Mouse (Mus musculus): ENCODE results near the gene Hoxc11. TPM values are rescaled to one million over a fixed set of nuclear protein-coding genes. Genes with fewer than 3 reads are reported as not detected.

Gene Hoxc11
- polyA plus RNA-seq, 1 experiment from 2014 or later, result not detected

GRCm38 (mm10) chr15:102996548-102996947, 42.3 kb downstream of the Hoxc11 start:
- peaks cover 7% of the 10 kb centered on the region; the same call in 1 of the 2 replicates for H3K4me1 ChIP-seq (ENCODE audit: control insufficient read depth, insufficient read depth, low read length)
- ATAC-seq (no peak), DNase-seq (ENCODE audit: low spot score) (no peak)
- no peak overlapping the region for H3K4me3 ChIP-seq (ENCODE audit: low read depth, low read length)
- WGBS, result under 1% methylated on average over 9 of the region's 9 CpGs
- no peak overlapping the region for H3K9ac ChIP-seq (ENCODE audit: low read length)
- H3K9me3 ChIP-seq (replicated peaks; ENCODE audit: control insufficient read depth, low read length), result no peaks in the 10 kb centered on the region
- peaks cover 95% of the 10 kb centered on the region for H3K27me3 ChIP-seq (replicated peaks; ENCODE audit: control insufficient read depth, insufficient read depth, low read length)
- H3K36me3 ChIP-seq (ENCODE audit: control insufficient read depth, insufficient read depth, low read length), result no peaks in the 10 kb centered on the region
- H3K27ac ChIP-seq (ENCODE audit: low read depth, low read length), result no peak overlapping the region
- no peak overlapping the region for H3K4me2 ChIP-seq (ENCODE audit: low read length)

GRCm38 (mm10) chr15:102997431-102997830, 43.2 kb downstream of the Hoxc11 start:
- H3K9ac ChIP-seq (ENCODE audit: low read length), result no peak overlapping the region
- H3K9me3 ChIP-seq (replicated peaks; ENCODE audit: control insufficient read depth, low read length), result no peaks in the 10 kb centered on the region
- peaks cover 7% of the 10 kb centered on the region; the same call in 1 of the 2 replicates for H3K4me1 ChIP-seq (ENCODE audit: control insufficient read depth, insufficient read depth, low read length)
- peaks cover 95% of the 10 kb centered on the region for H3K27me3 ChIP-seq (replicated peaks; ENCODE audit: control insufficient read depth, insufficient read depth, low read length)
- H3K27ac ChIP-seq (ENCODE audit: low read depth, low read length), result no peak overlapping the region
- no peak overlapping the region for H3K4me3 ChIP-seq (ENCODE audit: low read depth, low read length)
- WGBS, result 0% methylated on average over 3 of the region's 3 CpGs
- no peaks in the 10 kb centered on the region for H3K36me3 ChIP-seq (ENCODE audit: control insufficient read depth, insufficient read depth, low read length)
- ATAC-seq, result no peak
- no peak for DNase-seq (ENCODE audit: low spot score)
- no peak overlapping the region for H3K4me2 ChIP-seq (ENCODE audit: low read length)

GRCm38 (mm10) chr15:102997939-102998355, 43.7 kb downstream of the Hoxc11 start, which contains the start of gene Hoxc6:
Gene Hoxc6 (plus strand): TSS chr15:102998257.
- no peaks in the 10 kb centered on the region for H3K9me3 ChIP-seq (replicated peaks; ENCODE audit: control insufficient read depth, low read length)
- no peak within 1 kb of the TSS for H3K27ac ChIP-seq (ENCODE audit: low read depth, low read length)
- H3K4me1 ChIP-seq (ENCODE audit: control insufficient read depth, insufficient read depth, low read length), result peaks cover 7% of the 10 kb centered on the region; the same call in 1 of the 2 replicates
- no peak within 1 kb of the TSS for H3K9ac ChIP-seq (ENCODE audit: low read length)
- H3K4me2 ChIP-seq (ENCODE audit: low read length), result peak within 1 kb of the TSS; percentile 45
- H3K36me3 ChIP-seq (ENCODE audit: control insufficient read depth, insufficient read depth, low read length), result no peaks in the 10 kb centered on the region
- ATAC-seq, result no peak
- no peak for DNase-seq (ENCODE audit: low spot score)
- peak within 1 kb of the TSS; percentile 23 for H3K4me3 ChIP-seq (ENCODE audit: low read depth, low read length)
- H3K27me3 ChIP-seq (replicated peaks; ENCODE audit: control insufficient read depth, insufficient read depth, low read length), result peaks cover 95% of the 10 kb centered on the region
- WGBS, result 1% methylated on average over 19 of the region's 19 CpGs

GRCm38 (mm10) chr15:102998608-102999182, 44.5 kb downstream of the Hoxc11 start:
- peaks cover 7% of the 10 kb centered on the region; the same call in 1 of the 2 replicates for H3K4me1 ChIP-seq (ENCODE audit: control insufficient read depth, insufficient read depth, low read length)
- H3K9me3 ChIP-seq (replicated peaks; ENCODE audit: control insufficient read depth, low read length), result no peaks in the 10 kb centered on the region
- H3K4me3 ChIP-seq (ENCODE audit: low read depth, low read length), result no peak overlapping the region
- ATAC-seq, result peak; percentile 48; the same call in 1 of the 2 replicates
- no peaks in the 10 kb centered on the region for H3K36me3 ChIP-seq (ENCODE audit: control insufficient read depth, insufficient read depth, low read length)
- WGBS, result under 1% methylated on average over 19 of the region's 19 CpGs
- peak overlapping the region; percentile 45 for H3K4me2 ChIP-seq (ENCODE audit: low read length)
- no peak overlapping the region for H3K27ac ChIP-seq (ENCODE audit: low read depth, low read length)
- no peak for DNase-seq (ENCODE audit: low spot score)
- no peak overlapping the region for H3K9ac ChIP-seq (ENCODE audit: low read length)
- peaks cover 96% of the 10 kb centered on the region for H3K27me3 ChIP-seq (replicated peaks; ENCODE audit: control insufficient read depth, insufficient read depth, low read length)

- H3K27ac ChIP-seq (ENCODE audit: low read depth, low read length), result no peak overlapping the region
- 0 out of 2 replicates have a peak overlapping the region, but pooled peaks have one; percentile 25 for H3K9ac ChIP-seq (ENCODE audit: low read length)
- peak; percentile 84 for ATAC-seq
- H3K4me2 ChIP-seq (ENCODE audit: low read length), result peak overlapping the region; percentile 45
- peaks cover 7% of the 10 kb centered on the region; the same call in 1 of the 2 replicates for H3K4me1 ChIP-seq (ENCODE audit: control insufficient read depth, insufficient read depth, low read length)
- H3K36me3 ChIP-seq (ENCODE audit: control insufficient read depth, insufficient read depth, low read length), result no peaks in the 10 kb centered on the region
- peaks cover 100% of the 10 kb centered on the region for H3K27me3 ChIP-seq (replicated peaks; ENCODE audit: control insufficient read depth, insufficient read depth, low read length)
- H3K9me3 ChIP-seq (replicated peaks; ENCODE audit: control insufficient read depth, low read length), result no peaks in the 10 kb centered on the region
- peak; percentile 83 for DNase-seq (ENCODE audit: low spot score)
- WGBS, result 2% methylated on average over 33 of the region's 33 CpGs
- peak overlapping the region; percentile 23 for H3K4me3 ChIP-seq (ENCODE audit: low read depth, low read length)
These were observed 45.1 kb downstream of the Hoxc11 start for GRCm38 (mm10) chr15:102999183-102999831.

- DNase-seq (ENCODE audit: low spot score) (no peak), ATAC-seq (peak; percentile 50; the same call in 1 of the 2 replicates)
- Histone ChIP-seq H3K9me3 (replicated peaks; ENCODE audit: control insufficient read depth, low read length) (no peaks in the 10 kb centered on the region), H3K9ac (ENCODE audit: low read length) (no peak overlapping the region), H3K27me3 (replicated peaks; ENCODE audit: control insufficient read depth, insufficient read depth, low read length) (peaks cover 100% of the 10 kb centered on the region), H3K4me3 (ENCODE audit: low read depth, low read length) (no peak overlapping the region), H3K4me2 (ENCODE audit: low read length) (no peak overlapping the region), H3K4me1 (ENCODE audit: control insufficient read depth, insufficient read depth, low read length) (peaks cover 7% of the 10 kb centered on the region; the same call in 1 of the 2 replicates), H3K36me3 (ENCODE audit: control insufficient read depth, insufficient read depth, low read length) (no peaks in the 10 kb centered on the region), H3K27ac (ENCODE audit: low read depth, low read length) (no peak overlapping the region)
- 1% methylated on average over 10 of the region's 11 CpGs for whole genome bisulfite sequencing
These were observed 45.7 kb downstream of the Hoxc11 start for GRCm38 (mm10) chr15:102999955-103000354.

GRCm38 (mm10) chr15:103000501-103000901, 46.3 kb downstream of the Hoxc11 start:
- H3K36me3 ChIP-seq (ENCODE audit: control insufficient read depth, insufficient read depth, low read length), result no peaks in the 10 kb centered on the region
- DNase-seq (ENCODE audit: low spot score) (no peak), ATAC-seq (no peak)
- H3K27me3 ChIP-seq (replicated peaks; ENCODE audit: control insufficient read depth, insufficient read depth, low read length), result peaks cover 100% of the 10 kb centered on the region
- WGBS, result under 1% methylated on average over 24 of the region's 24 CpGs
- no peak overlapping the region for H3K4me2 ChIP-seq (ENCODE audit: low read length)
- no peak overlapping the region for H3K4me3 ChIP-seq (ENCODE audit: low read depth, low read length)
- H3K9ac ChIP-seq (ENCODE audit: low read length), result no peak overlapping the region
- H3K27ac ChIP-seq (ENCODE audit: low read depth, low read length), result no peak overlapping the region
- no peaks in the 10 kb centered on the region for H3K9me3 ChIP-seq (replicated peaks; ENCODE audit: control insufficient read depth, low read length)
- H3K4me1 ChIP-seq (ENCODE audit: control insufficient read depth, insufficient read depth, low read length), result peaks cover 7% of the 10 kb centered on the region; the same call in 1 of the 2 replicates

GRCm38 (mm10) chr15:103001370-103001769, 47.1 kb downstream of the Hoxc11 start:
- no peak overlapping the region for H3K4me2 ChIP-seq (ENCODE audit: low read length)
- 9% methylated on average over 2 of the region's 2 CpGs for WGBS
- H3K4me3 ChIP-seq (ENCODE audit: low read depth, low read length), result no peak overlapping the region
- no peaks in the 10 kb centered on the region for H3K9me3 ChIP-seq (replicated peaks; ENCODE audit: control insufficient read depth, low read length)
- DNase-seq (ENCODE audit: low spot score) (no peak), ATAC-seq (no peak)
- H3K27ac ChIP-seq (ENCODE audit: low read depth, low read length), result no peak overlapping the region
- H3K27me3 ChIP-seq (replicated peaks; ENCODE audit: control insufficient read depth, insufficient read depth, low read length), result peaks cover 100% of the 10 kb centered on the region
- H3K9ac ChIP-seq (ENCODE audit: low read length), result no peak overlapping the region
- H3K36me3 ChIP-seq (ENCODE audit: control insufficient read depth, insufficient read depth, low read length), result no peaks in the 10 kb centered on the region
- H3K4me1 ChIP-seq (ENCODE audit: control insufficient read depth, insufficient read depth, low read length), result peaks cover 7% of the 10 kb centered on the region; the same call in 1 of the 2 replicates

GRCm38 (mm10) chr15:103002156-103002555, 47.9 kb downstream of the Hoxc11 start:
- H3K36me3 ChIP-seq (ENCODE audit: control insufficient read depth, insufficient read depth, low read length), result no peaks in the 10 kb centered on the region
- DNase-seq (ENCODE audit: low spot score) (no peak), ATAC-seq (no peak)
- H3K9ac ChIP-seq (ENCODE audit: low read length), result no peak overlapping the region
- no peaks in the 10 kb centered on the region for H3K9me3 ChIP-seq (replicated peaks; ENCODE audit: control insufficient read depth, low read length)
- WGBS, result 6% methylated on average over 4 of the region's 4 CpGs
- H3K4me3 ChIP-seq (ENCODE audit: low read depth, low read length), result no peak overlapping the region
- no peak overlapping the region for H3K27ac ChIP-seq (ENCODE audit: low read depth, low read length)
- peaks cover 7% of the 10 kb centered on the region; the same call in 1 of the 2 replicates for H3K4me1 ChIP-seq (ENCODE audit: control insufficient read depth, insufficient read depth, low read length)
- peaks cover 100% of the 10 kb centered on the region for H3K27me3 ChIP-seq (replicated peaks; ENCODE audit: control insufficient read depth, insufficient read depth, low read length)
- no peak overlapping the region for H3K4me2 ChIP-seq (ENCODE audit: low read length)

Data from forebrain, embryonic 14.5 days (tissue).